Mouse (Mus musculus) neural tube, embryonic 11.5 days (tissue): ENCODE measurements at regions not wholly inside any gene's neighbourhood (a gene's known extent, or its start where the extent isn't known, plus 50 kb on each side); places are given as distances from the start of the nearest gene placed in this dataset.

Experiments
- ATAC-seq: fragments of 200-750 bp; cut with Nextera tagmentation; 2 replicates; pipeline ENCODE4 v1.8.0; 2017; ENCODE audit warnings: moderate number of reproducible peaks, mild to moderate bottlenecking, moderate TSS enrichment, moderate library complexity; ENCODE audit not compliant: insufficient read depth, low FRiP score, low TSS enrichment
- DNase-seq: peaks from one replicate; pipeline ENCODE4 v3.0.0-alpha.2; 2015; ENCODE audit warnings: low spot score
- H3K27ac ChIP-seq: fragments of 300-500 bp; sonication (generic); 2 replicates; pipeline ENCODE4 v1.5.1; 2014; ENCODE audit warnings: low read depth, mild to moderate bottlenecking, low read length
- H3K27me3 ChIP-seq: fragments of 300-500 bp; sonication (generic); 2 replicates; pipeline ENCODE4 v1.6.1; 2014; ENCODE audit warnings: mild to moderate bottlenecking, low read length, mixed read lengths; ENCODE audit not compliant: control insufficient read depth, insufficient read depth
- H3K36me3 ChIP-seq: fragments of 300-500 bp; sonication (generic); 2 replicates; pipeline ENCODE4 v1.6.1; 2014; ENCODE audit warnings: mild to moderate bottlenecking, low read length, moderate library complexity, mixed read lengths; ENCODE audit not compliant: control insufficient read depth, insufficient read depth
- H3K4me1 ChIP-seq: fragments of 300-500 bp; sonication (generic); 2 replicates; pipeline ENCODE4 v1.6.1; 2014; ENCODE audit warnings: low read length, mixed read lengths; ENCODE audit not compliant: control insufficient read depth, insufficient read depth
- H3K4me2 ChIP-seq: fragments of 300-500 bp; sonication (generic); 2 replicates; pipeline ENCODE4 v1.6.1; 2014; ENCODE audit warnings: low read depth, mild to moderate bottlenecking, moderate library complexity
- H3K4me3 ChIP-seq: fragments of 300-500 bp; sonication (generic); 2 replicates; pipeline ENCODE4 v1.5.1; 2014; ENCODE audit warnings: low read depth, low read length
- H3K9ac ChIP-seq: fragments of 300-500 bp; sonication (generic); 2 replicates; pipeline ENCODE4 v1.6.1; 2014; ENCODE audit warnings: mild to moderate bottlenecking, low read length
- H3K9me3 ChIP-seq: fragments of 300-500 bp; sonication (generic); 2 replicates; pipeline ENCODE4 v1.6.1; 2016; ENCODE audit warnings: low read length; ENCODE audit not compliant: control insufficient read depth
- WGBS: fragments of 180-500 bp; shearing (Covaris S2); extraction: QIAGEN DNeasy Blood & Tissue Kit; methylation state at CpG from one replicate; pipeline ENCODE4 v1.1.7; 2014; 5-methylcytosine and 5-hydroxymethylcytosine counted together

GRCm38 (mm10) chr1:57492696-57493095 lies 85.8 kb upstream of the Tyw5 start:
- Histone ChIP-seq H3K4me2 (no peak overlapping the region), H3K4me3 (no peak overlapping the region), H3K9me3 (no peaks in the 10 kb centered on the region), H3K4me1 (no peaks in the 10 kb centered on the region), H3K9ac (no peak overlapping the region), H3K36me3 (no peaks in the 10 kb centered on the region), H3K27me3 (no peaks in the 10 kb centered on the region), H3K27ac (no peak overlapping the region)
- DNase-seq, result no peak
- no peak for ATAC-seq
- WGBS, result 61% methylated on average over 2 of the region's 2 CpGs

GRCm38 (mm10) chr1:57497489-57498037 lies 90.7 kb upstream of the Tyw5 start:
- 83% methylated on average over 8 of the region's 8 CpGs for WGBS
- no peak for ATAC-seq

GRCm38 (mm10) chr1:57510359-57511120 lies 103.6 kb upstream of the Tyw5 start:
- no peak overlapping the region for H3K4me3 ChIP-seq
- H3K4me2 ChIP-seq, result no peak overlapping the region
- H3K27me3 ChIP-seq, result no peaks in the 10 kb centered on the region
- 83% methylated on average over 8 of the region's 9 CpGs for WGBS
- DNase-seq (no peak), ATAC-seq (no peak)
- no peak overlapping the region for H3K9ac ChIP-seq
- no peaks in the 10 kb centered on the region for H3K36me3 ChIP-seq
- no peaks in the 10 kb centered on the region for H3K4me1 ChIP-seq
- no peak overlapping the region for H3K27ac ChIP-seq
- H3K9me3 ChIP-seq, result no peaks in the 10 kb centered on the region

More at GRCm38 (mm10) chr1:57497489-57498037, 90.7 kb upstream of the Tyw5 start:
- H3K36me3 ChIP-seq, result no peaks in the 10 kb centered on the region
- H3K4me3 ChIP-seq, result no peak overlapping the region
- DNase-seq, result no peak
- no peak overlapping the region for H3K9ac ChIP-seq
- no peaks in the 10 kb centered on the region for H3K4me1 ChIP-seq
- H3K9me3 ChIP-seq, result no peaks in the 10 kb centered on the region
- no peaks in the 10 kb centered on the region for H3K27me3 ChIP-seq
- no peak overlapping the region for H3K4me2 ChIP-seq
- H3K27ac ChIP-seq, result no peak overlapping the region

GRCm38 (mm10) chr1:57511902-57512301 lies 105.0 kb upstream of the Tyw5 start:
- no peak overlapping the region for H3K9ac ChIP-seq
- H3K4me2 ChIP-seq, result no peak overlapping the region
- no peak overlapping the region for H3K4me3 ChIP-seq
- no peak overlapping the region for H3K27ac ChIP-seq
- WGBS, result 91% methylated on average over 2 of the region's 2 CpGs
- H3K27me3 ChIP-seq, result no peaks in the 10 kb centered on the region
- H3K4me1 ChIP-seq, result no peaks in the 10 kb centered on the region
- ATAC-seq (no peak), DNase-seq (no peak)
- no peaks in the 10 kb centered on the region for H3K9me3 ChIP-seq
- H3K36me3 ChIP-seq, result no peaks in the 10 kb centered on the region

GRCm38 (mm10) chr1:57512516-57512915 lies 105.6 kb upstream of the Tyw5 start:
- WGBS, result 76% methylated on average over 3 of the region's 3 CpGs
- Histone ChIP-seq H3K36me3 (no peaks in the 10 kb centered on the region), H3K9me3 (no peaks in the 10 kb centered on the region), H3K4me2 (no peak overlapping the region), H3K4me3 (no peak overlapping the region), H3K27me3 (no peaks in the 10 kb centered on the region), H3K4me1 (no peaks in the 10 kb centered on the region), H3K9ac (no peak overlapping the region), H3K27ac (no peak overlapping the region)
- no peak for ATAC-seq
- no peak for DNase-seq

- Histone ChIP-seq H3K27me3 (no peaks in the 10 kb centered on the region), H3K4me1 (no peaks in the 10 kb centered on the region), H3K4me2 (no peak overlapping the region), H3K4me3 (no peak overlapping the region), H3K36me3 (no peaks in the 10 kb centered on the region), H3K9me3 (no peaks in the 10 kb centered on the region), H3K9ac (no peak overlapping the region), H3K27ac (no peak overlapping the region)
- DNase-seq (no peak), ATAC-seq (no peak)
- 91% methylated on average over 4 of the region's 4 CpGs for WGBS
These were observed 119.1 kb upstream of the Tyw5 start for GRCm38 (mm10) chr1:57525965-57526364.

- H3K27ac ChIP-seq, result no peak overlapping the region
- DNase-seq, result no peak
- no peak overlapping the region for H3K4me3 ChIP-seq
- H3K9me3 ChIP-seq, result no peaks in the 10 kb centered on the region
- WGBS, result 39% methylated on average over 3 of the region's 3 CpGs
- no peaks in the 10 kb centered on the region for H3K36me3 ChIP-seq
- H3K27me3 ChIP-seq, result no peaks in the 10 kb centered on the region
- H3K4me1 ChIP-seq, result no peaks in the 10 kb centered on the region
- no peak overlapping the region for H3K9ac ChIP-seq
- no peak overlapping the region for H3K4me2 ChIP-seq
- ATAC-seq, result no peak
These were observed 121.8 kb upstream of the Tyw5 start for GRCm38 (mm10) chr1:57528703-57529102.

- WGBS, result 75% methylated on average over 2 of the region's 2 CpGs
- H3K9me3 ChIP-seq, result no peaks in the 10 kb centered on the region
- H3K27me3 ChIP-seq, result no peaks in the 10 kb centered on the region
- no peaks in the 10 kb centered on the region for H3K36me3 ChIP-seq
- H3K4me3 ChIP-seq, result no peak overlapping the region
- H3K4me2 ChIP-seq, result no peak overlapping the region
- H3K4me1 ChIP-seq, result no peaks in the 10 kb centered on the region
- ATAC-seq (no peak), DNase-seq (no peak)
- no peak overlapping the region for H3K9ac ChIP-seq
- H3K27ac ChIP-seq, result no peak overlapping the region
These were observed 122.4 kb upstream of the Tyw5 start for GRCm38 (mm10) chr1:57529320-57529719.

- DNase-seq, result no peak
- whole genome bisulfite sequencing, result 61% methylated on average over 5 of the region's 5 CpGs
- H3K4me2 ChIP-seq, result no peak overlapping the region
These were observed 130.5 kb upstream of the Tyw5 start for GRCm38 (mm10) chr1:57537369-57537768.

More at GRCm38 (mm10) chr1:57537369-57537768, 130.5 kb upstream of the Tyw5 start:
- no peak for ATAC-seq
- Histone ChIP-seq H3K36me3 (no peaks in the 10 kb centered on the region), H3K9ac (no peak overlapping the region), H3K4me3 (no peak overlapping the region), H3K4me1 (no peaks in the 10 kb centered on the region), H3K27ac (no peak overlapping the region), H3K27me3 (no peaks in the 10 kb centered on the region), H3K9me3 (no peaks in the 10 kb centered on the region)
